Mouse (Mus musculus) right cerebral cortex, adult 18-20 months (tissue): ENCODE results near the gene Pigc.

Experiments
- DNase-seq: peaks from one replicate; pipeline ENCODE4 v3.0.0; 2022; ENCODE audit warnings: mixed read lengths

Gene Pigc

DNA sequence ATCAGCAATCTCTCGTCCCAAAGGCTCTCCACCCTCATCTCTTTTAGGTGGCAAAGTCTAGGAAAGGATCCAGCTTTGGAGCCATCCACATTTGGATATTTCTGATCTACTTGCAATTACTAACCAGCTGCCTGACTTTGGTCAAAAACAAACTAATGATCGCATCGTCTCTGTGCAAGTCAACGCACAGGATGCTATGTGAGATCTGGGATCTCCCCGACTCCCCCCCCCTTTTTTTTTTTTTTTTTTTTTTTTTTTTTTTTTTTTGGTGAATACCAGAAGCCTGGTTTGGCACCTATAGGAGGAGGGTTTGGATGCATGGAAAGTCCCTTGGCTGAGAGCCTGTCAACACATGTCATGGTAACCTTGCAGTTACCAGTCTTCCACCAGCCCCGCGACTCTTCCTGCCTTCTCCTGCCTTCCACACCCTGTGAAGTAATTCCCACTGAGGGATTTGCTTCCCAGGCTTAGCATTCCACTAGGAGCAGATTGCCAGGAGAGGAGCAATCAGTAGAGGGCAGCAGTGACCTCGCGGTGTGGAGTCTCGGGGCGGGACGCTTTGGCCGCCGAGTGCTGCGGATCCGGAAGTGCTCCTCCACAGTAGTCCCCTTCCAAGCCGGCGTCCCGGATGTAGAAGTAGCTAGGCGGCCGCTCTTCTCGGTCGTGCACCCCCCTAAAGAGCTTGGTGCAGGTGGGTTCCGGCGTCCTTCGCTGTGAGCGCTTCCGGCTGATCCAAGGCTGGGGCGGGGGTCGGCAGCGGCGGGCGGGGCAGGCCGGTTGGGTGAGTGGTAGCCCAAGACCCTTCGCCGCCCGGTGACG is at the start of gene Pigc:
TSS of gene Pigc (plus strand) at position 598 of the 819 bp plus-strand sequence.
- DNase-seq, result peak; percentile 95

DNA sequence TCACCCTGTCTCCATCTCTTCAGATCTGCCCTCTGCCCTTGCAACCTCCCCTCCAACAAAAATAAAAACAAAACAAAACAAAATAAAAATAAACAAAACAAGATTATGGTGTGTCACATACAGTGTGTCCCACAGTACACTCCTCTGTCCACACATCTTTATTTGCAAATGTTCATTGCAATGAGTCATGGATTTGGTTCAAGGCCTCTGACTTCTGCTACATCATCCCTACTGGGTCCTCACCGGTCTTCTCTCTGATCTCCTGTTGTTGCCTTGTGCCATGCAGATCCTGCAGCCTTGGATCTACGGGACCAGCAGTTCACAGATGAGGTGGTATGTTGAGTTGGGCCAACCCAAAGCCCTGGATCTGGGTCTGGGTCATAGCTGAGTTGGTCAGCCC is 49.4 kb upstream of the Pigc start:
- no peak for DNase-seq

DNA sequence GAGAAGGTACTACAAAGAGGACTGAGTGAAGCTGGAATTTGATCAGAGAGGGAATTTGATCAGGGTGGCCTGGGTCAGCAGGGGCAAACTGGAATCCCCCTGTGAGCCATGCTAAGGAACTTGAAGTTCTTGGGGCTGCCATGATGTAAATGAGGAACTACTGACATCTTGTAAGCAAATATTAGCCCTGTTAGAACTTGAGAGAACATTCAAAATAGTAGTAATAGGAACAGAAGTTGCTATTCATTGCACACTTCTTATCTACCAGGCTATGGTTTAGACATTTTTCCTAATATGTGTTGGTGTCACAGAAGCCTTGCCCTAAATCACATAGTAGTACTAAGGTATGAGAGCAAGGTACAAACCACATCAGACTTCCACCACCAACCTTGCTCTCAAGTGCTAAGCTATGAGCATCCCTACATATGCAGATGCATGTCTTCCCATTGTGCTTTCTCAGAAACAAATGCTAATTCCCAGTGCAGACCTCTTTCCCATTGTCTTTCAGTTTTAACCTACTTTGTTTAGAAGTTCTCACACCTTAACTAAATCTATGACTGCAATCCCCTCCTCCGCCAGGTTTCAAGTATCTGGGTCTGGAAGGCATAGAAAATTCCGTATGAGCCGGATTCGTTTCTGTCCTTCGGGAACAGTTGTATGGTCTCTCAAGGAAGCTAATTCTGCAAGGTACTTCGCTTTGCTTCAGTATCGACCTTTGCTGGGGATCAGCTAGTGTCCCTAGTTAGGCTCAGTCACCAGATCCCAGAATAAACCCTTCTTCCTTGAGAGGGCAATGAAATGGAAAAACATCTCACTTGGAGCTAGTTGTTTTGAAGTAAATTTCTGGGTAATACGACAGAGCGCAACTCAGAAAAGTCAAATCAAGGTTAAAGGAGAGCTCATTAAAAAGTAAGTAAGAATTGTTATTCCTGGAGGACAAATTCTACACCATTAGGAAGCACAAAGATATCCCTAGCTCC is 48.2 kb upstream of the Pigc start:
- DNase-seq, result no peak

DNA sequence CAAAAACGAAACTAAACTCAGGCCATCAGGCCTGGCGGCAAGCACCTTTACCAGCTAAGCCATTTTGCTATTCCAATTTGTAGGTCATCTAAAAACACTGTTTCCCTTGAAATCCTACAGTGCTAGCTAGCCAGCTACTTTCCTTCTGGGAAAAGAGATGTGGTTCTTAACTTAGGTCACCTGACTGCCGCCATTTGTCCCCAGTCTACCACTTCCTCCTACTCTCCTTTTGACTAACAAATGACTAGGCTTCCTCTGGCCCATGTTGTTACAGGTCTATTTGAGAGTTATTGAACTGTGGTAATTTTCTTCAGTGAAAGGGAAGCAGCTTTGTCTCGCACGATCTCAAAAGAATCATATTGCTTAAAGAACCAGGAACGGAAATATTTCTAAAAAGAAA is 47.1 kb upstream of the Pigc start:
- DNase-seq, result no peak

DNA sequence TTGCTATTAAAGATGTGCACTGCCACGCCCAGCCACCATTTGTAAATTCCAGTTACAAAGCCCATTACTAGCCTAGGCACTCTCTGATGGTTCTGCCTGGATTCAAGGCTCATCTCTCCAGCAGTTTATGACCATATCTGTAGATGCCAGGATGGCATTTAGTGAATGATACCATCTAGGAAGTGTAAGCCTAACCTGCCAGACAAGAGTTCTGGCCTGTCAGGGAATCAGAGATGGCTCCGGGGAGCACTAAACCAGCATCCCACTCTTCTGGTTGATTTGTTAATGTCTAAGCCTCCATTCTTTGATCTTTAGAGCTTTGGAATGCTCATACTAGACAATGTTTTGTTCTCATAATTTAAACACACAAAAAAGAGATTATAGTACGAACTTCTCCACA is 44.7 kb upstream of the Pigc start:
- no peak for DNase-seq

DNA sequence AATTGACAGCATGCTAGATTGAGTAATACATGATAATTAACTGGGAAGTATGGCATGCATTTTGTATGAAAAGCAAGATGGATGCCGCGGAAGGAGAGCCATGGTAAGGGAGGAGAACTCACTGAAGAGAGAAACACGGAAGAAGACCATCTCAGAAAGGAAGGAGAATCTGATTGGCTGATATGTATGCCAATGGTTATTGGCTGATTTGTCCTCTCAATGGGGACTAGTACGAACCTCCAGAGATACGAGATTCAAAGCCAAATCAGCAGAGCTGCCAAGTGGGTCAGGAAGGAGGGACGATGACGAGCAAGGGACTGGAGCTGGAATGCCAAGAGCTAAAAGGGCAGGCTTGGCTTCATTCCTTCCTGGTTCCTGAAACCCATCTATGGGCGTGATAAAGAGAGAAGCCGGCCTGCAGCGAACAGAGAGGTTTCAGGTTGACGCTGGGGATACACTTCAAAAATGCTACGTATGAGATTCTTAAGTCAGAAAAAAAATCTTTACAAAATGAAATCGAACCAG is 43.6 kb upstream of the Pigc start:
- no peak for DNase-seq

DNA sequence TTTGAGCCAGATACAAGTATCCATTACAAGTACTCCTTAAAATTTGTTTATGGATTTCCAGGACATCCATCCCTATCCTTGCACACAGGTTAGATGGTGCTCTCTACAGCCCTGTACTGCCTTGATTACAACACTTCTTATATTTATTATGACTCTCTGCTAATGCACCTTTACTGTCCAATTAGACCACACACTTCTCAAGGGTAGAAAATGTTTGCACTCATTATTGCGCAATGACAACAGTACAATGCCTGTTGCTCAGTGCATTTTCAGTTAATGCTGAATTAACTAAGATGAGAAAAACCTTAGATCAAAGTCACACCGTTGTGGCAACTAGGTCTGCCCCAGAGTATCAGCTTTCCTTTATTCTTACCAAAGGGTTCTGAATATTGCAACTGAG is 41.0 kb upstream of the Pigc start:
- no peak for DNase-seq

DNA sequence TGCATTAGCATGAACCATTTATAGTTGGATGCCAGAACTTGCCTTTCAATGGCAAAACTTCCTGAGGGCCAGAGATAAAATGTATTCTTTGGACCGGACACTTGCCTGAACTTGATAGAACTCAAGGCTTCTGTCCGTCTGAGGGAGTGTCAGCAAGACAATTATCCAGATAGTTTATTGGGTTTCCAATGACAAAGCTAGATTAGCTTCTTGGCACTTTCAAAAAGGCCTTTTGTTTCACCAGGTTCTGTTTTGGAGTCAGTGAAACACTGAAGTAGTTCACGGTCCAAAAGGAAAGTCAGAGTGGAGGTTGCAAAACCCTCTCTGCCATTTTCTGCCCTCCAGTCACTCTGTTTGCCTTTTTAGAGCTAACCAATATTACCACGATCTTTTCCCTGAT is 37.7 kb upstream of the Pigc start:
- no peak for DNase-seq

DNA sequence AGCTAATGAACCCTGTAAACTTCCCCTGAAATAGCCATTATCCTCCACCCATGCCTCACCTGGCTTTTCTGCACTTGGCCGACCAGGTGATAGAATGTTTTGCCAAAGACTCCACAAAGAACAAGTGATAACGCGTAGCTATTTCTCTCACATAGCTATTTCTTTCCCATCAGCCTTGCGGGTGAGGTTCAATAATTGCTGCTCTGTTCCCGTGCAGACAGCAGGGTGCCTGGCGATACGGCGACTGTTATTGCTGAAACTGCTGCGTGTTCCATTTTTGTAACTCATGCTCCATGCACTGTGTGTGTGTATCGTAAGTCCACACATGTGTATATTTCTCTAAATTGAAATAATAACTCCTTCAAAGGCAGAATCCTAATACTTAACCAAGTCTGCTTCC is 37.2 kb upstream of the Pigc start:
- DNase-seq, result no peak

DNA sequence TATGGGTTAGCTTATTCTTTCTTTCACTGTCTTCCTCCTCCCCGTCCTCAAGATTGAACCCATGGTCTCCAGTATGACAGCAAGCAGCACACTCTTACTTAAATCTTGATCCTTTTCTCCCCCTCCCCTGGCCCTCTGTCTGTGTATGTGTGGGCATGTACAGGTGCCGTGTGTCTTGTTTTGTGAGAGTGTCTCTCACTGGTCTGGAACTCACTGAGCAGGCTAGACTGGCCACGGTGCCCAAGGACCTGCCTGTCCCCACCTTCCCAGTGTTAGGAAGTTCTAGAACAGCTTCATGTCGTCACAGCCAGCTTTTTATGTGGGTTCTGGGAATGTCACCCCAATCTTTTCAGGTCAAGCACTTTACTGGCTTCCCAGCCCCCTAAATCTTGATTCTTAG is 36.7 kb upstream of the Pigc start:
- no peak for DNase-seq

DNA sequence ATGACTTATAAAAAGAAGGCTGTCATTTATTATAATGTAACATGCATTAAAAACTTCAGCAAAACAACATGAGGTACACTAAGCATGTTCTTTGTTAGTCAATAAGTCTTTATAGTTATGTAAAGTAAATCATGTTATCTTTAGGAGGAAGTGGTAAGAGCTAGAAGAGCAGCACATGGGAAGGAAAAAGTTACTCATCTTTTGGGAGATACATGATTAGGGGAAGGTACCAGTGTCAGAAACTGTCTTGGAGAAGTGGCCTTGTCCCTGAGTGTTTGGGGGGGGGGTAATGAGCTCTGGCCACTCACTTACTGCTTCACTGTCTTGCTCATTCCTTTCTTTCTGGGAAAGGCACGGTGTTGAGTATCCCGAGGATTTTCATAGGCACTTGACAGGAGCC is 26.9 kb upstream of the Pigc start:
- no peak for DNase-seq

DNA sequence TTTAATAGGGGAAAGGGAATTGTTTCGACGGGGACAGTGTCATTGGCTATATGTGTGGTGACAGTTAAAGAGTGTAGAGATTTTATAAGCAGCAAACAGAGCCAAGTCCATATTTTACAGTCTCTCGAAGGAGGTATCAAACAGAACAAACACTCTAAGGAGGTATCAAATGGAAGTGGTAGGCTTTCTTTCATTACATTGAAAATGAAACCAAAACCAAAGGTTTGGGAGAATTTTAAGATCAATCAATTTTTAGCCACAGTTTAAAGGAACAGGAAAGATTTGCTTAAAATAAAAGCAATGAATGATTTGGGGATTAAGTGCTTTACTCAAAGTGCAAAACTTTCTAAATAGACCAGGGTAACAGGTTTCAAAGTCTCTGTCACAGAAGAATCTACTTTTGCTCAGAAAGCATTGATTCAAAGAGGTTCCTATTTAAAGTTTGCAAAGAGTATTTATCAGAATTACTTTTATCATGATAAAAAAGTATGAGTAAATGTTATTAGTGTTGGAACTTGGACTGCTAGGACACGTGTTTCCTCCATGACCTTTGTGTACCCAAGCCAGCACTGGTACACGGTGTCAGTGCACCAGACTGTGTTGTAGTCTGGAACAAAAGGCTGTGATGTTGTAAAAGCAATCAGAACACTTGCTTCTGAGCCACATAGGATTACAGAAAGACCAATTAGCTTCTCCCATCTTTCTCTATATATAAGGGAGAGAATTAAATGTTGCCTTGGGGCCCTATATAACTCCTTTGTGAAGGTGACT is 17.8 kb upstream of the Pigc start:
- DNase-seq, result no peak

DNA sequence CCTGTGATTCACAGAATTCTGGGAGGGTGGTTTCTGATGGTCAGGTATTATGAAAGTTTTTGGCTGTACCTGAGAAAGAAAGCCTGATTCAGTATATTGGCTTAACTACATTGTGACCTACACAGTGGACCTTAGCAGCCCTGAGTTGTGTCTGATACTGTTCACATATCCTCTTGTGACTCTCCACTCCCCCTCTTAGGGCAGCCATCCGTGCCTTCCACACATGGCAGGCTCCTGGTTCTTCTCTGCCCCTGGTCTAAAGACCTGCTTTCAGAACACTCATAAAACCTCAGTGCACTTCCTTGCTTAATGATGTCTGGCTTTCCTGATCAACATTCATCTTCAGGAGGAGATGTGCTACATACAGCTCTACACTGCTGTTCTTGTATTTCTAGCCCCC is 16.4 kb upstream of the Pigc start:
- no peak for DNase-seq

DNA sequence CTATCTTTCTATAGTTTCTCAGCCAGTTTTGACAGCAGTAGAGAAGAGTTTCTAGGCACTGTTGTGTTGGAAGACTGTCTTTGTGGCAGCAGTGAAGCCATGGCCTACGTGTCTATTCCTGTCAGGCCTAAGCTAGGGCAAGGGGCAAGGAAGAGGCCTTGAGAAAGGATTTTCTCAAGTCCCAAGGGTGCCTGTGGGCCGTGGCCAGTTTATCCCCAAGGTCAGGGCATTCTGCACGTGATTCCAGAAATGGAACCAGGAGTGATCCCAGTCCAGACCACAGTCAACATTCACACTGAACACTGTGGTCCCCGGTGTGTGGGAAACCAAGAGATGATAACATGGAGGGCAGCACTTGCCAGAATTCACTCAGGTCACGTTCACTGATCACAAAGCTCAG is 13.1 kb upstream of the Pigc start:
- DNase-seq, result no peak

DNA sequence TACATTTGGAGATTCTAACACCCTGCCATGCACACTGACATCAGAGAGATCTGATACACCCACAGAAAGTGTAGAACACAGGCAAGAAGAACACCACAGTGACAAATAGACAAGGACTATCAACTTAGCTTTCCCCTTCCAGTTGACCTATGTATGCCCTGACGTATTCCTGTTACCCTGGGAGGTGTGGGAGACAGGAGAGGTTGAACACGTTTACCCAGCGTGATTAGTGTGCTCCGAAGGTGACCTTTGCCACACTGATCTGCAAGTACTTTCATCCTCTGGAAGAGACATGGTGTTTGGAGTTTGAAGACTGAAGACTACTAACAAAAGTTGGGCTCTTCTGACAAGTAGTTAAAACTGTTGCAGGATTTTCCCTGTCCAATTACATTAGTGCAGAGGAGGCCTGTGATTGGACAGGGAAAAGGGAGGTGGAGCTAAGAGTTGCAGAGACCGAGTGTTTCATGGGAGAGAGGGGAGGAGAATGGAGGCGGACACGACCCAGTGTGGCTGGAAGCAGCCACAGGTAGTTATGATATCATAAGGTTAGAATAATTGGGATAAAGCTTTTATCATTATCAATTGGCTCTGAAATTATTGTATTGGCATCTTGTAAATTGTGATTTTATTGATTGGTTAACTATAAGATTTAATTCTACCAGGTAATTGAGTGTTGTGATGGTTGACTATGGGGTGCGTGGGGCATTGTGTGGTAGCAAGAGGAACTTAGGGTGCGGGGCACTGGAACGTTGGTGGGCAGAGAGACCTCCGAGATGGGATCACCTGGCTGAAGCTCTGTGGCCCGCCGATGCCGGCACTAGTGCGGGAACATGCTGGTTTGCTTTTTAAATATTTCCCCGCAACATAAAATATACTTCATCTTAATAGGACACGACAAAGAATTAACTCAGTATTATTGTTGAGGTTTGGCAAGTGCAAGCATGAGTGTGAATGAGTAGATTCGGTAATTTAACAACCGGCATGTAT is 10.7 kb upstream of the Pigc start:
- no peak for DNase-seq

DNA sequence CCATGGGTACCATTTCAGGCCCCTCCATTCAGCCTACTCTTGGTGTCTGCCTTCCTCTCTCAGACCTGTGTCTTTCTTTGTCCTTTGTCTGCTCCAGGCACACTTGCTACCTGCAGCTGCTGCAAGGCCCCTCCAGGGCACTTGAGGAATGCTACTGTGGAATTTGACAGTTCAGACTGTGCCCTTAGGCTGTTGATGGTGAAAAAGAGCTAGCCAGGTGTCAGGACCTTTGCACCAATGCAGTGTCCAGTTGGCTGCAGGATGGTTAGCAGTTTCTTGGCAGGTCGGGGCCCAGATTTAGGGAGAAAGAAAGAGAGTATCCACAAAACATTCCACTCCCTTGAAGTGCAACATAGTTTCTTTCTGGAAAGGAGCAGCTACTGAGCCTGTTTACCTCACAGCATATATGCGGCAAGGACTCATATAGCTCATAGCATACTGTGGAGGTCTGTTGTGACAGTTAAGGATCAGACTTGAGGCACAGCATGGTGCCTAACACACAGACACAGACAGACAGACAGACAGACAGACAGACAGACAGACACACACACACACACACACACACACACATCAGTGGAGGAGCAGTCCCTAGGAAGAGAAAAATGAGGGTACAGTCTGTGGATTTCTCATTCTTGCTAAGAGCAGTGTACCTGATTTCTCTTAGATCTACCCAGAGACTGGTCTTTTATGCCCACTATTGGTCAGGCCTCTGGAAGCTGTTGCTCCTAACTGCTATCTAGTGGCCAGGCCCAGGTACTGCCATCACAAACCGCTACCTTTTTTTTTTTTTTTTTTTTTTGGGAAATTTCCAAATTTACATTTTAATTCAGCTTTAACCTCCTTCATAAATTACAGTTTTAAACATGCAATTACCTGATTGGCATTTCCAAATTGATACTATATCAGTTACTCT is 6.3 kb upstream of the Pigc start:
- DNase-seq, result no peak

DNA sequence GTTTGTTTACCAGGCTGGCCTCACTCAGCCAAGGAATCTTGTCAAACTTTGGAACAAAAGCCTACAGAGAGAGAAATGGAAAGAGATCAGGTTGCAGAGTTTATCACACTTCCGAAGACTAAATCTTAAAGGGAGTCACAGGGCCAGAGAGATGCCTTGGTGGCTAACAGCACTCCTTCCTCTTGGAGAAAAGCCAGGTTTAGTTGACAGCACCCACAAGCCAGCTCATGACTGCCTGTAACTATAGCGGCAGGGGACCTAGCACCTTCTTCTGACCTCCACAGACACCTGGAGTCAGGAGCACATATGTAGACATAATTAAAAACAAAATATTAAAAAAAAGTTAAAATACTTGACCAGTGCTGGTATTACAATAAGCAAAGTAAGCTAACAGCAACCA is 1.1 kb upstream of the Pigc start:
- no peak for DNase-seq

DNA sequence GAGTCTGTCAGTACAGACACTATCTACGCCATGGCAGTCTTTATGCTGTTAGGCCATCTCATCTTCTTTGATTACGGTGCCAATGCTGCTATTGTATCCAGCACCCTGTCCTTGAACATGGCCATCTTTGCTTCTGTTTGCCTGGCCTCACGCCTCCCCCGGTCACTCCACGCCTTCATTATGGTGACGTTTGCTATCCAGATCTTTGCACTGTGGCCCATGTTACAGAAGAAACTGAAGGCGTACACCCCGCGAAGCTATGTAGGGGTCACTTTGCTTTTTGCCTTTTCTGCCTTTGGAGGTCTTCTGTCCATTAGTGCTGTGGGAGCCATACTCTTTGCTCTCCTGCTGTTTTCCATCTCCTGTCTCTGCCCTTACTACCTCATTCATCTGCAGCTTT is 1.9 kb downstream of the Pigc start:
- no peak for DNase-seq

DNA sequence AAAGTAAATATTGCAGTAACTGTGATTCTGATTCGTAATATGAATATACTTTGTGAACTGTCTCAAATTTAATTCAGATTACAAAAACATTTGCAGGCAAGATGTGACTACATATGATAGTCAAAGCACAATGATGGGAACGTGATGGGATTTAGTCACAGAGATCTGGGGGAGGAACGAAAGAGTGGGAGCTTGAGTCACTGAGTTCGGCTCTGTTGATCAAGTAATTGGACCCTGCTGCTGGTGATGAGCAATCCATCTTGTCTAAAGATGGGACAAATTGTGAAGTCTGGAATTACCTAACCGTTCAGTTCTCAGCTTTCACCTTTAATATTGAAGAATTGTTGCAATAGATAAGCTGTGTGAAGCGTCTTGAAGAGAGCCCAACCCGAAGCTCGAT is 3.2 kb downstream of the Pigc start:
- DNase-seq, result no peak
